In the genomic region with DNA sequence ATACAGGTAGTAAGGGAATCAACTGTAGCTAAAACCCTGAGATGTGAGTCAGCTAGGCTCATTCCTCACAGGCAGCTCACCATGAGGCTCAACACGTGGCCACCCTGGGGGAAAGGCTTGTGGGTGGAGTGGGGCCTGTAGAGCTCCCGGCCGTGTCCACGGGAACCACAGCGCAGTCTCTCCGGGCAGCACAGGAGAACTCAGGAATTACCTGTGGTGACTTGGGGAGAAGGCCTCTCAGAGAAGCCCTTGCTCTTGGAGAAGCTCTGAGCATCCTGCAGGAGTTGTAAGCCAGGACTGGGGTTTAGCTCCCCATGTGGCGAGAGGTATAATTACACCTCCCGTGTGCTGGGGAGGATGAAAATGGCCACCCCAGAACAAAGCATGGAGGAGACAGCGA, we compare ENCODE assay signal across 9 mouse cellular contexts. TPM values are rescaled to one million over a fixed set of nuclear protein-coding genes. Genes with fewer than 3 reads are reported as not detected.
DNase-seq lines count a peak whose midpoint lies in the region; ATAC-seq and TF ChIP-seq lines count a peak whose summit lies in the region.
"Had no signal": no experiment of that assay in that cellular context is flagged by ENCODE, and none has a peak within 500 bp of the region (broad histone marks: within the 10 kb centered on the region; RNA-seq: fewer than 3 reads in every experiment).

No protein-coding gene starts in this region.

- no peaks in the 10 kb centered on the region for H3K27me3 ChIP-seq in embryonic facial prominence, embryonic 15.5 days
- H3K27me3 ChIP-seq in limb, embryonic 11.5 days (ENCODE audit: control insufficient read depth, insufficient read depth, low read length) = no peaks in the 10 kb centered on the region
- no peaks in the 10 kb centered on the region for H3K27me3 ChIP-seq in midbrain, embryonic 16.5 days (ENCODE audit: control insufficient read depth, insufficient read depth, low read depth, low read length)

- DNase-seq in 3134 (ENCODE audit: extremely low read depth, insufficient read length, low spot score) = peak; percentile 92
- peak; percentile 86 for DNase-seq in 3T3-L1 (ENCODE audit: low read depth, low spot score)
- peak; percentile 66 to 69 for DNase-seq in heart, postnatal 36 days
- DNase-seq in limb, embryonic 11.5 days (ENCODE audit: low spot score) = peak; percentile 78
- DNase-seq in urinary bladder, postnatal 4 days (ENCODE audit: low spot score in 2 of 2) = no peak

- no peaks in the 10 kb centered on the region for H3K4me1 ChIP-seq in bone marrow, adult 2 months (ENCODE audit: control insufficient read depth, insufficient read depth, low read length)
- peaks cover 23% of the 10 kb centered on the region for H3K4me1 ChIP-seq in embryonic facial prominence, embryonic 15.5 days
- no peaks in the 10 kb centered on the region for H3K4me1 ChIP-seq in limb, embryonic 11.5 days (ENCODE audit: control insufficient read depth, insufficient read depth, low read length)
- H3K4me1 ChIP-seq in midbrain, embryonic 16.5 days (ENCODE audit: control insufficient read depth, insufficient read depth, low read length) = no peaks in the 10 kb centered on the region; the same call in 1 of the 2 replicates

- H3K36me3 ChIP-seq in embryonic facial prominence, embryonic 15.5 days = no peaks in the 10 kb centered on the region
- no peaks in the 10 kb centered on the region for H3K36me3 ChIP-seq in limb, embryonic 11.5 days (ENCODE audit: control insufficient read depth, insufficient read depth, low read length)
- H3K36me3 ChIP-seq in midbrain, embryonic 16.5 days (ENCODE audit: control insufficient read depth, insufficient read depth, low read length) = no peaks in the 10 kb centered on the region

- 23% methylated on average over 9 of the region's 9 CpGs for WGBS in bone marrow, adult 2 months
- 22% methylated on average over 9 of the region's 9 CpGs for WGBS in embryonic facial prominence, embryonic 15.5 days
- WGBS in limb, embryonic 11.5 days = 24% methylated on average over 9 of the region's 9 CpGs
- WGBS in midbrain, embryonic 16.5 days = 24% methylated on average over 9 of the region's 9 CpGs

- H3K9me3 ChIP-seq in embryonic facial prominence, embryonic 15.5 days (replicated peaks) = no peaks in the 10 kb centered on the region
- H3K9me3 ChIP-seq in limb, embryonic 11.5 days (ENCODE audit: control insufficient read depth, low read length) = no peaks in the 10 kb centered on the region
- no peaks in the 10 kb centered on the region for H3K9me3 ChIP-seq in midbrain, embryonic 16.5 days (replicated peaks; ENCODE audit: control insufficient read depth, low read length, poor library complexity, severe bottlenecking)

- H3K4me3 ChIP-seq in bone marrow, adult 2 months (replicated peaks; ENCODE audit: control insufficient read depth, low read depth, low read length) = no peak overlapping the region
- H3K4me3 ChIP-seq in embryonic facial prominence, embryonic 15.5 days (replicated peaks) = no peak overlapping the region
- no peak overlapping the region for H3K4me3 ChIP-seq in limb, embryonic 11.5 days (ENCODE audit: low read depth, low read length)
- no peak overlapping the region for H3K4me3 ChIP-seq in midbrain, embryonic 16.5 days (ENCODE audit: low read depth, low read length)

- ATAC-seq in embryonic facial prominence, embryonic 15.5 days (ENCODE audit: insufficient number of reproducible peaks, low FRiP score, low TSS enrichment, low read depth) = no peak
- ATAC-seq in limb, embryonic 11.5 days (ENCODE audit: insufficient number of reproducible peaks, low FRiP score, low TSS enrichment, low read depth) = no peak
- ATAC-seq in midbrain, embryonic 16.5 days = 0 out of 2 replicates have a peak, but pooled peaks have one; percentile 33

- intact Hi-C loops in heart, postnatal 36 days (cut with DNase I) = loop anchor here (1.0 kb wide), 1 partner anchor 25 kb away; a partner anchor contains a TSS

- no peak overlapping the region for H3K4me2 ChIP-seq in embryonic facial prominence, embryonic 15.5 days (replicated peaks)
- no peak overlapping the region for H3K4me2 ChIP-seq in limb, embryonic 11.5 days (ENCODE audit: low read depth, severe bottlenecking)
- no peak overlapping the region for H3K4me2 ChIP-seq in midbrain, embryonic 16.5 days (ENCODE audit: low read length)

- no peak overlapping the region for H3K27ac ChIP-seq in bone marrow, adult 2 months (ENCODE audit: control insufficient read depth, insufficient read depth, low read depth, low read length, poor library complexity)
- peak overlapping the region; percentile 71; the same call in 1 of the 2 replicates for H3K27ac ChIP-seq in embryonic facial prominence, embryonic 15.5 days (replicated peaks)
- no peak overlapping the region for H3K27ac ChIP-seq in limb, embryonic 11.5 days (replicated peaks; ENCODE audit: low read depth, low read length)
- H3K27ac ChIP-seq in midbrain, embryonic 16.5 days (ENCODE audit: low read length) = peak overlapping the region; percentile 22; the same call in 1 of the 2 replicates
- H3K27ac ChIP-seq: macrophage had no signal

- no peak for TF ChIP-seq POLR2A in bone marrow, adult 2 months (IDR thresholded peaks at IDR 0.05; ENCODE audit: borderline replicate concordance, control insufficient read depth, low read depth, low read length)

- H3K9ac ChIP-seq in embryonic facial prominence, embryonic 15.5 days = no peak overlapping the region
- no peak overlapping the region for H3K9ac ChIP-seq in limb, embryonic 11.5 days (ENCODE audit: low read length)
- no peak overlapping the region for H3K9ac ChIP-seq in midbrain, embryonic 16.5 days (ENCODE audit: low read depth, low read length)

- peak; percentile 79 for TF ChIP-seq CTCF in bone marrow, adult 2 months (IDR thresholded peaks at IDR 0.05; ENCODE audit: control insufficient read depth, insufficient read depth, low read length)

RNA-seq across cellular contexts. Expression of a gene that starts 25.7 kb away (rescaled TPM):
- polyA plus RNA-seq in bone marrow, adult 2 months (2011; ENCODE audit: insufficient read depth, insufficient read length, low replicate concordance, missing spikeins) = 6.3 and 17.9 TPM in 2 replicates
- 43.7 and 46.6 TPM in 2 replicates for polyA plus RNA-seq in embryonic facial prominence, embryonic 15.5 days (2015; fragmentation: Nextera tagmentation; extraction: Ambion mirVana)
- 10 to 100 TPM; 11.0 to 18.7 TPM for total RNA-seq in heart, postnatal 36 days (2021)
- polyA plus RNA-seq in limb, embryonic 11.5 days (2014; fragmentation: Nextera tagmentation; extraction: Ambion mirVana) = 10.9 and 12.3 TPM in 2 replicates
- 6.4 and 7.1 TPM in 2 replicates for polyA plus RNA-seq in midbrain, embryonic 16.5 days (2015; fragmentation: Nextera tagmentation; extraction: Ambion mirVana)

RNA-seq across cellular contexts. Expression of a gene that starts 37.5 kb away (rescaled TPM):
- 10.7 and 29.8 TPM in 2 replicates for polyA plus RNA-seq in bone marrow, adult 2 months (2011; ENCODE audit: insufficient read depth, insufficient read length, low replicate concordance, missing spikeins)
- polyA plus RNA-seq in embryonic facial prominence, embryonic 15.5 days (2015; fragmentation: Nextera tagmentation; extraction: Ambion mirVana) = 56.7 and 60.1 TPM in 2 replicates
- total RNA-seq in heart, postnatal 36 days (2021) = 1 to 10 TPM; 3.6 to 4.9 TPM
- 23.3 and 26.7 TPM in 2 replicates for polyA plus RNA-seq in limb, embryonic 11.5 days (2014; fragmentation: Nextera tagmentation; extraction: Ambion mirVana)
- 40.4 and 45.5 TPM in 2 replicates for polyA plus RNA-seq in midbrain, embryonic 16.5 days (2015; fragmentation: Nextera tagmentation; extraction: Ambion mirVana)

RNA-seq across cellular contexts. Expression of a gene that starts 54.8 kb away (rescaled TPM):
- polyA plus RNA-seq in bone marrow, adult 2 months (2011; ENCODE audit: insufficient read depth, insufficient read length, low replicate concordance, missing spikeins) = 78.1 and 118 TPM in 2 replicates
- 337 and 339 TPM in 2 replicates for polyA plus RNA-seq in embryonic facial prominence, embryonic 15.5 days (2015; fragmentation: Nextera tagmentation; extraction: Ambion mirVana)
- 100 to 1,000 TPM; 129 to 145 TPM for total RNA-seq in heart, postnatal 36 days (2021)
- 336 and 355 TPM in 2 replicates for polyA plus RNA-seq in limb, embryonic 11.5 days (2014; fragmentation: Nextera tagmentation; extraction: Ambion mirVana)
- polyA plus RNA-seq in midbrain, embryonic 16.5 days (2015; fragmentation: Nextera tagmentation; extraction: Ambion mirVana) = 297 and 316 TPM in 2 replicates

RNA-seq across cellular contexts. Expression of a gene that starts 59.2 kb away (rescaled TPM):
- polyA plus RNA-seq in bone marrow, adult 2 months (2011; ENCODE audit: insufficient read depth, insufficient read length, low replicate concordance, missing spikeins) = not detected in 2 replicates
- 11.2 and 12.3 TPM in 2 replicates for polyA plus RNA-seq in embryonic facial prominence, embryonic 15.5 days (2015; fragmentation: Nextera tagmentation; extraction: Ambion mirVana)
- total RNA-seq in heart, postnatal 36 days (2021) = under 1 TPM; 0.22 to 0.67 TPM
- 4.6 and 4.8 TPM in 2 replicates for polyA plus RNA-seq in limb, embryonic 11.5 days (2014; fragmentation: Nextera tagmentation; extraction: Ambion mirVana)
- 21.5 and 25.6 TPM in 2 replicates for polyA plus RNA-seq in midbrain, embryonic 16.5 days (2015; fragmentation: Nextera tagmentation; extraction: Ambion mirVana)

Comparison
In these comparisons a context has a peak if more than half of its experiments do, and no peak if none do; other contexts are left out.
1. DNase-seq: peak in 3134 (single experiment), 3T3-L1 (single experiment), heart, postnatal 36 days (2 of 2) and limb, embryonic 11.5 days (single experiment); none in urinary bladder, postnatal 4 days (0 of 2).
2. H3K27ac ChIP-seq: peak in embryonic facial prominence, embryonic 15.5 days (single experiment) and midbrain, embryonic 16.5 days (single experiment); none in bone marrow, adult 2 months (single experiment) and limb, embryonic 11.5 days (single experiment).